Mouse (Mus musculus) lung, embryonic 14.5 days (tissue): ENCODE measurements at regions not wholly inside any gene's neighbourhood (a gene's known extent, or its start where the extent isn't known, plus 50 kb on each side); places are given as distances from the start of the nearest gene placed in this dataset.

Experiments
- ATAC-seq: fragments of 200-750 bp; cut with Nextera tagmentation; 2 replicates; pipeline ENCODE4 v1.8.0; 2017; ENCODE audit warnings: mild to moderate bottlenecking, moderate TSS enrichment, moderate library complexity; ENCODE audit not compliant: insufficient read depth
- DNase-seq: peaks from one replicate; pipeline ENCODE4 v3.0.0-alpha.2; 2015
- H3K27ac ChIP-seq: fragments of 300-500 bp; sonication (generic); 2 replicates; pipeline ENCODE4 v1.5.1; 2014; ENCODE audit warnings: low read depth, mild to moderate bottlenecking, moderate library complexity
- H3K27me3 ChIP-seq: fragments of 300-500 bp; sonication (generic); 2 replicates; pipeline ENCODE4 v1.6.1; 2014; ENCODE audit warnings: low read length, control low read depth; ENCODE audit not compliant: insufficient read depth
- H3K36me3 ChIP-seq: fragments of 300-500 bp; sonication (generic); 2 replicates; pipeline ENCODE4 v1.6.1; 2014; ENCODE audit warnings: control low read depth; ENCODE audit not compliant: insufficient read depth
- H3K4me1 ChIP-seq: fragments of 300-500 bp; sonication (generic); 2 replicates; pipeline ENCODE4 v1.6.1; 2014; ENCODE audit warnings: antibody characterized with exemption, control low read depth; ENCODE audit not compliant: insufficient read depth
- H3K4me2 ChIP-seq: fragments of 300-500 bp; sonication (generic); 2 replicates; pipeline ENCODE4 v1.6.1; 2014; ENCODE audit warnings: mild to moderate bottlenecking
- H3K4me3 ChIP-seq: fragments of 300-500 bp; sonication (generic); 2 replicates; pipeline ENCODE4 v1.5.1; 2014; ENCODE audit warnings: low read depth, low read length
- H3K9ac ChIP-seq: fragments of 300-500 bp; sonication (generic); 2 replicates; pipeline ENCODE4 v1.6.1; 2014
- H3K9me3 ChIP-seq: fragments of 300-500 bp; sonication (generic); 2 replicates; pipeline ENCODE4 v1.6.1; 2016; ENCODE audit warnings: low read depth, low read length, control low read depth
- CTCF ChIP-seq: IDR thresholded peaks from 2 replicates; pipeline ENCODE4 v1.5.1; 2016; ENCODE audit warnings: antibody characterized with exemption, low read depth
- WGBS: fragments of 180-500 bp; shearing (Covaris S2); extraction: QIAGEN DNeasy Blood & Tissue Kit; methylation state at CpG from one replicate; pipeline ENCODE4 v1.1.7; 2014; 5-methylcytosine and 5-hydroxymethylcytosine counted together

DNA sequence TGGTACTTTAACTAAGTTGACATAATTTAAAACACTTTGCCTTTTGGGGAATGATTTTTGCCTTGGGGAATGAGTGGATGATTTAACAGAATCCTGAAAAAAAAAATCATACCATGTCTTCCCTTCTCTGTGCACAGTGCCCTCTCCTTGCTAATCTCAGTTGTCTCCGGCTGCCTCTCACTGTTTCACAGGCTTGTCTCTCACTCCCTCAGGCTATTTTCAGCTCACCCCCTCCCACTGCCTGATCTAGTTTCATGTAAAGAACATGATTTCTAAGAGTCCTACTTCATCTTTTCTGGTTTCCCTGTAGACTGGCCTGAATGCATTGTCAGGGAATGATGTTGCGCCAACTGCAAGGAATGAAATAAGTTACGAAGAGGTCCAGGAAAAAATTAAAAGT is 231.2 kb downstream of the Brinp2 start:
- Histone ChIP-seq H3K4me3 (no peak overlapping the region), H3K27ac (no peak overlapping the region), H3K9me3 (no peaks in the 10 kb centered on the region), H3K4me1 (no peaks in the 10 kb centered on the region), H3K36me3 (no peaks in the 10 kb centered on the region), H3K9ac (no peak overlapping the region), H3K4me2 (no peak overlapping the region), H3K27me3 (no peaks in the 10 kb centered on the region)
- ATAC-seq: no peak
- WGBS: 67% methylated on average over 3 of the region's 3 CpGs
- TF ChIP-seq CTCF: no peak
- DNase-seq: no peak

DNA sequence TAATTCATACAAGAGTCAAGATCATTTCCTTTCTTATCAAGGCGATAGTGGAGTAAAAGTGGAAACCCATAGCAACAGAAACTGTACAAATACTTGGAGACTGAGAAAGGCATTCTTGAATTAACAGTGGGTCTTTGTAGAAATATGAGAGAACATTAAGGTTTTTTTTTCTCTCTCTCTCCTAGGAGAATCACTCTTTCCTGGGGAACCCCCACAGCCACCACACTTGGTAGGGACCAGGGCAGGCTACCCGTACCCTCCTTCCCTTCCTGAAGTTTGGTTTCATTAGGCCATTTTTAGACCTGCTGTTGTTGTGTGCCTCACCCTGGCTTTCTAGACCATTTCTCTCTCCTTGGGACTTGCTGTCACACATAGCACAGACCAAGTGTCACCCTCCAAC is 229.9 kb downstream of the Brinp2 start:
- no peak overlapping the region for H3K9ac ChIP-seq
- H3K36me3 ChIP-seq: no peaks in the 10 kb centered on the region
- H3K4me1 ChIP-seq: no peaks in the 10 kb centered on the region
- no peaks in the 10 kb centered on the region for H3K27me3 ChIP-seq
- H3K27ac ChIP-seq: peak overlapping the region; percentile 63
- peak; percentile 26 for DNase-seq
- no peak overlapping the region for H3K4me2 ChIP-seq
- peak; percentile 66; the same call in 1 of the 2 replicates for ATAC-seq
- 78% methylated on average over 2 of the region's 2 CpGs for WGBS
- TF ChIP-seq CTCF: no peak
- H3K9me3 ChIP-seq: no peaks in the 10 kb centered on the region
- H3K4me3 ChIP-seq: no peak overlapping the region

DNA sequence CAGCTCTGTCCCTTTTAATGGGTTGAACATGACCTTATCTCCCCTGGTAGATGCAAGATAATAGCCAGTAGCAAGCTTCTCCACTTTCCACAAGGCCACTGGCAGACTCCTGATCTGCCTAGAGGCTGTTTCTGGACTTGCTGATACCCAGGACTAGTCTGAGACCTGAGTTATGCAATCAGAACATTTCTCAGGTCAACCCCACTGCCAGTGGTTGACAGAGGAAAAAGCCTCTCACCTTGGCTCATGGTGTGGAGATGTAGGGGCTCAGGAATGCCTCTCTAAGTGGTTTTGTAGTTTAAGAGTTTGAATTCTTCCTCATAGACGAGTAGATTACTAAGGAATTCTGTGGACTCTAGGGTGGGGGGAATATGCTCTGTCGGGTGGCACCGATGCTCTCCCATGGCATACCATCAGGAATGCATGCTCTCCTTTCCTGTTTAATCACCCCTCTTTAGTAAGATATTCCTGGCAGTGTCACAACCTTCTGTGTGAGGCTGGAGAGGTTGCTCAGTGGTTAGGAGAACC is 226.8 kb downstream of the Brinp2 start:
- Histone ChIP-seq H3K4me1 (no peaks in the 10 kb centered on the region), H3K4me3 (no peak overlapping the region), H3K36me3 (no peaks in the 10 kb centered on the region), H3K9me3 (no peaks in the 10 kb centered on the region), H3K9ac (no peak overlapping the region), H3K27ac (no peak overlapping the region), H3K4me2 (no peak overlapping the region), H3K27me3 (no peaks in the 10 kb centered on the region)
- 48% methylated on average over 3 of the region's 3 CpGs for WGBS
- no peak for TF ChIP-seq CTCF
- ATAC-seq: peak; percentile 43; the same call in 1 of the 2 replicates
- peak; percentile 9 for DNase-seq

DNA sequence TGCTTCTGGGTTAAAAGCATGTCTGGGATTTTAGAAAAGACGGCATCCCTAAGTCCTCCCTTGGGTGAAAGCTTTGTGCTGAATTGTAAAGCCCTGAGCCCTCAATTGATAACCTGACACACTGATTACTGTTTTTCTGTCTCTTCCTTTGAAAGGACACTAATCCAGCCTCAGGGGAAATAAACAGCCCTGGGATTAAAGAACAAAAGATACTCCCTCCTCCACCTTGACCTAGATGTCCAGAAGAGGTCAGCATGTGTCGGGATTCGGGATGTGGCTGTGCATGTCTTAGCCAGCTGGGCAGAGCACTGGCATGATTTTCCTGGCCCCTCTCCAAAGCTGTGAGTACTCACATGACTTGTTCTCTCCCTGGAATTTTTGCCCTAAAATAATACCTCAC is 208.6 kb downstream of the Brinp2 start:
- 14% methylated on average over 3 of the region's 3 CpGs for WGBS
- DNase-seq: peak; percentile 4

DNA sequence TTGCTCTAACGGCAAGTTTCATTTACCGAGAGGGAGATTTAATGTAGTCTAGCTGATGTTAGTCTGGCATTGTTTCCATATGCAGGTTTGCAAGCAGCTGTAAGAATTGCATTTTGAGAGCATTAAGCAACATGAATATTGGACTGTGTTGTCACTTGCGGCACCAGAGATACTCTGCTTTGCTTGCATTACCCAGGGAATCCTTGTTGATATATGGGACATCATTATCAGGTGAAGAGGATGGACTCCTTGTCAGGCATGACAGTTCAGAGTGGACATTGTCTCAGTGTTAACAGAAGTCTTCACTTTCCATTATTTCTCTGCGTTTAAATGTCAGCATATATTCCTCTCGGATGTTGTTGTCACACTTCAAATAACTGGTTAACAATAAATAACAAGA is 208.1 kb downstream of the Brinp2 start:
- WGBS: 64% methylated on average over 5 of the region's 5 CpGs
- Histone ChIP-seq H3K36me3 (no peaks in the 10 kb centered on the region), H3K4me2 (no peak overlapping the region), H3K4me3 (no peak overlapping the region), H3K4me1 (no peaks in the 10 kb centered on the region), H3K9ac (no peak overlapping the region), H3K27me3 (no peaks in the 10 kb centered on the region), H3K27ac (no peak overlapping the region), H3K9me3 (no peaks in the 10 kb centered on the region)
- no peak for TF ChIP-seq CTCF
- DNase-seq: no peak
- no peak for ATAC-seq

More for the DNA sequence above, 208.6 kb downstream of the Brinp2 start:
- Histone ChIP-seq H3K36me3 (no peaks in the 10 kb centered on the region), H3K4me1 (no peaks in the 10 kb centered on the region), H3K4me2 (no peak overlapping the region), H3K9me3 (no peaks in the 10 kb centered on the region), H3K27ac (no peak overlapping the region), H3K9ac (no peak overlapping the region), H3K4me3 (no peak overlapping the region), H3K27me3 (no peaks in the 10 kb centered on the region)
- TF ChIP-seq CTCF: no peak
- ATAC-seq: no peak

DNA sequence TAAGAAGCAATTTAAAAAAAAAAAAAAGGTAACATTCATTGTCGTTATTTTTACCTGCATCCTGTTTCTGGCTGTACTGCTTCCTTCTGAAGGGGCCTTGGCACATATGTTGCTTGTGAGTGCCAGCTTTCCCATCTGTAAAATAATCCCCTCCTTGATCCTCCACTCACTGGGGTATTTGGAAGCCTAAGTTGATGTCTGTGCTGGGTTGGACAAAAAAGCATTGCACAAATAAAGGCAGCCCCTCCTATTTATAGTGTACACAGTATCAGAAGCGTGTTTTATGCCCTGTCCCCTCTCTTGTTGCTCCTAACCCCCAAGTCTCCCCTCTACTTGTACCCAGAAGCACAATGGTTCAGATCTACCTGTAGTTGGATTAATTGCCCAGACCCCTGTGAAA is 195.0 kb downstream of the Brinp2 start:
- no peaks in the 10 kb centered on the region for H3K9me3 ChIP-seq
- 71% methylated on average over 2 of the region's 2 CpGs for WGBS
- ATAC-seq (no peak), DNase-seq (no peak)
- no peak overlapping the region for H3K4me2 ChIP-seq
- H3K36me3 ChIP-seq: no peaks in the 10 kb centered on the region
- H3K4me1 ChIP-seq: no peaks in the 10 kb centered on the region
- H3K9ac ChIP-seq: no peak overlapping the region
- TF ChIP-seq CTCF: no peak
- no peak overlapping the region for H3K27ac ChIP-seq
- H3K4me3 ChIP-seq: no peak overlapping the region
- no peaks in the 10 kb centered on the region for H3K27me3 ChIP-seq

DNA sequence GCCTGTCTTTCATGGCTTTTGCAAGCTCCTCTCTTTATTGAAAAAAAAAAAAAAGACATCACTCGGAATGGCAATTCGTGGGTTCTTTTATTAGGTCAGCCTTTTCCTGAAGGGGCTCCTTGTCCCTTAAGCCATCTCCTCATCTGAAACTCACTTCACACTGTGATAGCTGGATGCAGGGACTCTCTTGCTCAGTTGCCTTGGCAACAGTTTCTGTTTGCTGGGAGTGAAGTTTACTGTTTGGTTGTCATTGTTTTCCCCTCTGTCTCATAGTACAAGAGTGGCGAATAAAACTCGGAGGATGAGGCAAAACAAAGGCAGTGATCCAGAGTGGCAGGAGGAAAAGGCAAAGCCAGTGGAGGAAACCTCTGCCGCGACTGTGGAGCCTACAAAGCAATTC is 194.6 kb downstream of the Brinp2 start:
- H3K27me3 ChIP-seq: no peaks in the 10 kb centered on the region
- H3K4me1 ChIP-seq: no peaks in the 10 kb centered on the region
- H3K27ac ChIP-seq: no peak overlapping the region
- no peak overlapping the region for H3K9ac ChIP-seq
- no peak for TF ChIP-seq CTCF
- no peaks in the 10 kb centered on the region for H3K9me3 ChIP-seq
- no peaks in the 10 kb centered on the region for H3K36me3 ChIP-seq
- WGBS: 72% methylated on average over 6 of the region's 6 CpGs
- H3K4me2 ChIP-seq: no peak overlapping the region
- H3K4me3 ChIP-seq: no peak overlapping the region
- ATAC-seq: no peak
- DNase-seq: no peak

DNA sequence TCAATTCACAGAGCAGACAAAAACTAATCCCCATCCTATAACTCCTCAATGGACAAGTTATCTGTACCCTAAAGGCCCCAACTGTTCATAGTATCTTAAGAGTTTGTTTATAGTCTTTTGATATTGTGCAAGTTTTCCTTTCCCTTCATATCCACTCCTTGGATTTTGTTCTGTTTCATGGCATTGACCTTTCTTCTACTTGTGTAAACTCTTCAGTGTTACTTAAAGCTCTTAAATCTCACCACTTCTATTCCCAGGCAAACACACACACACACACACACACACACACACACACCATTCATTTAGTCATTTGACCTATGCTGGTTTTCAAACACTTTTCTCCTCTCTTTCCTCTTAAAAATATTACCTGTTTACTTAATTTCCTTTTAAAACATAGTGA is 192.7 kb downstream of the Brinp2 start:
- H3K4me3 ChIP-seq: no peak overlapping the region
- H3K9ac ChIP-seq: no peak overlapping the region
- H3K9me3 ChIP-seq: no peaks in the 10 kb centered on the region
- peak; percentile 1 for DNase-seq
- TF ChIP-seq CTCF: no peak
- H3K36me3 ChIP-seq: no peaks in the 10 kb centered on the region
- ATAC-seq: no peak; the same call in 1 of the 2 replicates
- no peaks in the 10 kb centered on the region for H3K27me3 ChIP-seq
- H3K4me2 ChIP-seq: no peak overlapping the region
- no peaks in the 10 kb centered on the region for H3K4me1 ChIP-seq
- no peak overlapping the region for H3K27ac ChIP-seq
